Mouse (Mus musculus): ENCODE results near the gene Tgfbr2.

Gene Tgfbr2

DNA sequence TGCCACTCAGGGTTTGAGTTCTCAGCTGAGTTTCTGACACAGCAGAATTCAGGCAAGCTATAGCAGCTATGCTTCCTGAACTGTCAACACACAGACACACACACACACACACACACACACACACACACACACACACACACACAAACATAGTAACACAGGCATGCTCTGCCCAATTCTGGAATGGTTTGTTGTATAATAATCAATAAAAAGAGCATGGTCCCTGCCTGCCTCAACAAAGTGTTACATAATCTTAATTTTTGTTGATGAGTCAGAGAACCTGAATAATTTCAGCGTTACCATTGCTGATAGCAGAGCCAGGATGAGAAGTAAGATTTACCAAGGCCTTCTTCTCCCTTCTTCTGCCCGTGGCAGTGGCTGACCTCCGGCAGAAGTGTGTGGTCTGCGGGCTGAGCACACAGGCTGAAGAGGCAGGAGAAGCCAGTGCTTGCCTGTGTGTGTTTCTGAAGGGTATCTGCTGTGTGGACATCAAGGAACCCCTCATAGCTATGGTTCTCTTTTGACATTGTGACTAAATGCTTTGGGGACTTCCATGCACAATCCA, 18.8 kb upstream of the Tgfbr2 start:
- DNase-seq (ENCODE audit: low read depth, low spot score): no peak

DNA sequence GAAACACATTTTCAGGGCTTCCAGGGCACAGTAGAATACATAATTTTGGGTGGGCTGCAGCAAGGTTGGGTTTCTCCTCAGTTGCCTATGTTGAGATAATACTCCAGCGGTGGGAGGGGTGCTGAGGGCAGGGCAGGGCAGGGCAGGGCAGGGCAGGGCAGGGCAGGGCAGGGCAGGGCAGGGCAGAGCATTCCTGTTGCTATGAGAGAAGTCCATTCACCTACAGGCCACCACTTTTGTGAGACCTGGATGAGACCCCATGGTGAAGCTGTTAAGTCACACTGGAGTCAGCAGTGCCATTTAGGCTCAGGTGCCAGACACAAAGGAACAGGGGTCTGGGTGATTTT, 18.3 kb upstream of the Tgfbr2 start:
- DNase-seq (ENCODE audit: low read depth, low spot score): no peak

DNA sequence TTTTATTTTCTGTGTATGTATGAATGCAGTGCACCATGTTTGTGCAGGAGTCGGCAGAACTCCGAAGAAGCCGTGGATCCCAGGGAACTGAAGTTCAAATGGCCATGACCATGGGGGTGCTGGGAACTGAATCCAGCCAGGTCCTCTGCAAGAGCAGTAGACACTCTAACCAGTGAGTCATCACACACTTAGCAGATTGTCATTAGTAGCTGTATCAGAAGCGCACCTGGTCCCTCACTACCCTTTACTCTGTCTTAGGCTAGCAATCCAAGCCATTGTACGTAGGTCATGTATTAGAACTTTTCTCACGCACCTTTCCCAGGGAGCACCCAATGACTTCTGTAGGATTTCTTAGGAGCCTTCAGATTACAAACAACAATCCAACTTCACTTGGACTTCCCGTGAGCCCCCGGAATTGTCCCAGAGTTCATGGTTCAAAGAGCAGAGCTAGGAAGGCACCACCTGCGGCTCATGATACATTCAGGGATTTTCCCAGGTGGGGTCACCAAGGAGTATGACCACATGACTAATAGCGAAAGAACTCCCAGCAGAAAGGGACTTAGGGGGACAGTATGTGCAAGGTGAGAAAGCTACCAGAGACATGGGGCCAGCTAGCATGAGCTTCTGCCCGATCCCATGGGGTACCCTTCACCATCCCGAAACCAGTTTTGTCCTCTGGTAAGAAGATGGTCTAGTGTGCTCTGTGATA, 17.8 kb upstream of the Tgfbr2 start:
- DNase-seq (ENCODE audit: low read depth, low spot score): no peak

DNA sequence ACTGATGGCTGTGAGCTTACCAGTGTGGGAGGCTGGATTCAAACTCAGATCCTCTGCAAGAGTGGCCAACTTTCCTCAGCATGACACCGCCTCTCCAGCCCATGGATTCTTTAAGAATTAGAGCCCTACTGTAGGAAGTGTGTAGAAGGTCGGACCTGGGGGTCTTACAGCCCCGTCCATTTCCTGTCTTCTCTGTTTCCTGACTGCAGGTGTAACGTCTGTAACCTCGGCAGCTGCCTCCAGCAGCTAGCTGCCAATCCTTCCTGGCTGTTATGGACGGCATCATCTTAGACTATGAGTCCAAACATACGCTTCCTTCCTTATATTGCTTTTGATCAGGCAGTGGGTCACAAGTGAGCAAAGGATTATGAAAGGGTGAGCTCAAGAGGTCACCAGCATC, 17.1 kb upstream of the Tgfbr2 start:
- no peak for DNase-seq (ENCODE audit: low read depth, low spot score)

DNA sequence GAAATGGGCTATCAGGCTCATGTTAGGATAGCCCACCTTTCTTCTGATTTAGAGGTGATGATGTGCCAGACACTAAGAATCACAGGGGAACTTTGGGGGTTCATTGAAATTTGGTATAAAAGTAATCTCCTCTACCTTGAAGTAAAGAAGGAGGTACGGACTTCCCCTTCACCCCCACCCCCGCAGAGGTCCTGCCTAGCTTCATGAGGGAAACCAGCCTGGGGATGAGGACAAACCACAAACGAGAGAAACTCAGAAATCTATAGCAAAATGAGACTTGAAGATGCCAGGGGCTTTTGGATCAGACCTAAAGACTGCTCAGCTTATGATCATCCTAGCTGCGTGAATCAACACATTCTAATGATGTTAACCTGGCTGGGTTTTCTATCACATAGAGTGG, 14.7 kb upstream of the Tgfbr2 start:
- no peak for DNase-seq (ENCODE audit: low read depth, low spot score)

DNA sequence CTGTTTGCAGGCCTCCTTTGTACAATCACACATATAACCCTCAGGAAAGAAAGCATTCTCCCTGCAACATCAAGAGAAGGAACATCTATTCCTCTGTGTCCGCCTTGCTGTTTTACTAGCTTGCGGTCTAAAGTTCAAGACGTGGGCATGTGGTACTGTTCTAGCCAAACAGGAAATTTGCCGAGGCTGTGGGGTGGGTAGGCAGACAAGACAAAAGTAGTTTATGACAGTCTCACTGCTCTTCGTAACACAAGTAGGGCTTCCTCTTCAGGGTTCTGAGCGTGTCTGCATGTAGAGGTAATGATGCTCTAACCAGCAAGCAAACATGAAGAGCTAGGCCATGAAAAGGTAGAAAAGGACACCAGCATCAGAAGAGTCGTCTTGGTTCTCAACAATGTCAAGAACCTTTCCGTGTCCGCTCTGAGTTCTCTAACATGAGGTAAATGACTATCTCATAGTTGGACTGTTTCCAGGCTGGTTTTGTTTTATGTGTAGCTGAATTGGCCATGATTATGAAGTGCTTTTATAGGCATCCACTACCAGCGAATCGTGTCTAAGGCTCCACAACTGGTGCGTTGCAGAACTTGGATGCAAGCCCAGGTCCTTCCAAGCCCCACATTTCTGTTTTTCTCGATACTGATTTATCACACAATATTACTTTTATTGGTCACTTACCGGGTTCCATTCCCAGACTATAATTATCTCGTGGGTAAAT, 13.9 kb upstream of the Tgfbr2 start:
- DNase-seq (ENCODE audit: low read depth, low spot score): no peak

DNA sequence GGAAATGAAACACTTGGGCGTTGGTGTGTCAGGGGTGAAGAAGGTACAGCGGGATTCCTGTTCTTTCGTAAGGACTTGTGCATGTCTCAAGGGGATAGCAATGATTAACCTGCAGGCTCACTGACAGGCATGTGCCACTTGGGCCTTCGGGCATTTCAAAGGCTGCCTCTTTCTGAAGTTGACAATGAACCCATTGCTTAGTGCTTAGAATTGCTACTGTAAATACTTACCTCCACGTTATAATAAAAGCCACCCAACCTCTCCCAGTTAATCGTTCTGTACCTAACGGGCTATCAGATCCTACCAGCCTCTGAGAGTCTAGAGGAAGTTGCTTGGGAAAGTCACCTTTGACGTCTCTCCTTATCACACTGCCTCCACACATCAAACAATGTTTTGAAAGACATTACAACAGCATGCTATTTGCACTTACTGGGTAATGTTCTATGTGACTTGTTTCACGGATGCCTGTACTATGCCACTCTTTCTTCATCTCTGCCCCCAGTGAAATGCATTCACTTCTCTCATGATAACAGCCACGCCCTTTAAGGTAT, 12.1 kb upstream of the Tgfbr2 start:
- no peak for DNase-seq (ENCODE audit: low read depth, low spot score)

DNA sequence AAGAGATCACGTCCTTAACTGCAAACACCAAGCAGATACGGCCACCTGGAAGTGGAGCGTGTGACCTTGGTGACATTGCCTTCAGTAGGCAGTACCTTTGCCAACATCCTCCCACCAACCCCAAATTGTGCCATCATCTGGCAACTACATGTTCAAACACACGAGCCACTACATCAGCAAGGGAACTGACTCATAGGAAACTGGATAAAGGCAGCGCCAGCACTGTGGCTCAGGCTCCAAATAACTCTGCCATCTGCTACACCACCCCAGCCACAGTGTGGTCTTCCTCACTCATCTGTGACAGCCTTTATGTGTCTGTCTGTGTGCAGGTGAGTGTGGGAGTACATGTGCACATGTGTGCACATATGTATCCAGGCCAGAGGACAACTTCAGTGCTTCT, 9.7 kb upstream of the Tgfbr2 start:
- no peak for DNase-seq (ENCODE audit: low read depth, low spot score)

DNA sequence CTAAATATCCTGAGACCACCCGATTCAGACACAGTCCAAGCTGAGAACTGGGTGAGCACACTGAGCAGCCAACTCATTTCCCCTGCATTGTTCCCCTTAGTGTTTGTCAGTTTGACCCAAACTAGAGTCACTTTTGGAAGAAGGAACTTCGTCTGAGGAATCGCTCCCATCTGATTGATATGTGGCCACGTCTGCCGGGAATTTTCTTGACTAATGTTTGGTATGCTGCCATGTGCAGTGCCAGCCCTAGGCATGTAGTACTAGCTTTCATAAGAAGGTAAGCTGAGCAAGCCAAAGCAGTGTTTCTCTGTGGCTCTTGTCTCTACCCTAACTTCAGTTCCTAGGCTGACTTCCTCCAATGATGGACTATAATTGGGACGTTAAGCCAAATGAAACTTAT, 7.9 kb upstream of the Tgfbr2 start:
- DNase-seq (ENCODE audit: low read depth, low spot score): no peak

DNA sequence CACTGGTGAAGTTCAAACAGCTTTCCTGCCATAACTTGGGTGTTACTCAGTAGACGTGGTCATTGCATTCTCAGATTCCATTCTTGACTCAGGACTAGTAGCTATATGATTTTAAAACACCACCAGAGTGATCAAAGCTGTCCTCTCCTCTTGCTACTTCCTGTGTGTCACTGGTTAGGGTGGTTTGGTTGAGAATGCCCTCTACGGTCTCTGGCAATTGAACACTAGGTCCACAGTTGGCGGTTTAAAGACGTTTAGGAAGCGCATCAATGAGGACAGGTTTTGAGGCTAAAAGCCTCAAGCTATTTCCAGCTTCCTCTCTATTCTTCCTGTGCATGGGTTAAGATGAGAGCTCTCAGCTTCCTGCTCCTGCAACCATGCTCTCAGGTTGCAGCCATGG, 6.4 kb upstream of the Tgfbr2 start:
- DNase-seq (ENCODE audit: low read depth, low spot score): no peak

DNA sequence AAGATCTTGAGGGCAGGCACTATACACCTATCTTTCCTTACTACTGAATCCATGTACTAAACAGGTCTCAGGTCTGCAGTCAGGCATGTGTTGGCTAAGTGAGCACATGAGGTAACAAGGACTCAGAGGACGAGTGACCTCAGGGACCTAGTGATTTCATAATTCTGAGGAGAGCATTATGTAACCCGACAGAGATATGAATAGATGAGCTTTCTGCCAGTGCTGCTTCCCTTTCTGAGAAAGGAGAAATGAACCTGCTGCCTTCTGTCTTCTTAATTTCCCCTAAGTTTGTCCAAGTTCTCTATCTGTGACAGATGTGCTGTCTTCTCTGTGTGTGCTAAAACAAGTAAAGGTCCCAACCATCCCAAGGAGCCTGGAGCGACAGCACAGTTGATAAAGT, 3.0 kb upstream of the Tgfbr2 start:
- peak; percentile 93 for DNase-seq (ENCODE audit: low read depth, low spot score)

DNA sequence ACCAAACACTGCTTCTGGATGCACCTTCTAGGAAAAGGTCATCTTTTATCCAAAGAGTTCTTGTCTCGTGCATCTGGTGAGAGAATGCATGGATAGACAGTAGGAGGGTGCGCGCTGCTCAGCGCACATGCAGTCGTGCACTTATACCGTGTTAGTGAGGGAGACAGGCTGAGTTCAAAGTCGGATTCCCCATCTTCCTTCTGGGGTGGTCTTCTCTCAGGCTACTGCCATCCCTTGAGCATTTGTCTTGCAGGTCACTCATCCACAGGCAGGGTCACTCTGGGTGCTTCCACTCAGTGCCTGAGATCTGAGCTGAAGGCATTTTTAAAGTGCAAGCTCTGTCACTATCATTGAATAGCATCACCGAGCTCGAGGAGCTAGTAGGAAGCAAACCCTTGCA, 1.9 kb upstream of the Tgfbr2 start:
- DNase-seq (ENCODE audit: low read depth, low spot score): no peak

DNA sequence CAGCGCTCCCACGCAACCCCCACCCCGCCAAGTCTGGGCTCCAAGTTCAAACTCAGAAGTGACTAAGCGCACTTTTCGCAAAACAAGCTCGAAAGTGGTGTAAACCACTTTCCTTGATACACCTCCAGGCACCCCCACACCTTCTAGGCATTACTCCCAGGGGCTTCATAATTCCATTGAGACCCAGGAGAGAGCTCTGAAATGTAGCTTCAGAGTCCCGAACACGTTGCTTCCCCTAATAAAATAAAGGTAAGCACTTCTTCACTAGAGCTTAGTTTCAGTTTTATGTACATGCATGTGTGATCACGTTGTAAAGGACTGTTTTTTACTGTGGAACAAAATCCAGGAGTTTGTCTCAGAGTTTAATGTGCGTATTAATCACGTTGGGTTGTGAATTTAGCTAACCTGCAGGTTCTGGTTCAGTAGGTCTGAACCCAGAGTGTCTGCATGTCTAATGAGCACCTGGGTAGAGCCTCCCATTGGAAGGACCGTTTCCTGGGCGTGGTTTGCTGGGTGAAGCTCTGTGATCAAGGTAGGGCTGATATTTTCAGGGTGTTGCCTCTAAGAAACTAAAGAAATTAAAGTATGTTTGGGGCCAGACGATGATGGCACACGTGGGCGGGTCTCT, 442 bp upstream of the Tgfbr2 start:
- DNase-seq (ENCODE audit: low read depth, low spot score): peak; percentile 59

DNA sequence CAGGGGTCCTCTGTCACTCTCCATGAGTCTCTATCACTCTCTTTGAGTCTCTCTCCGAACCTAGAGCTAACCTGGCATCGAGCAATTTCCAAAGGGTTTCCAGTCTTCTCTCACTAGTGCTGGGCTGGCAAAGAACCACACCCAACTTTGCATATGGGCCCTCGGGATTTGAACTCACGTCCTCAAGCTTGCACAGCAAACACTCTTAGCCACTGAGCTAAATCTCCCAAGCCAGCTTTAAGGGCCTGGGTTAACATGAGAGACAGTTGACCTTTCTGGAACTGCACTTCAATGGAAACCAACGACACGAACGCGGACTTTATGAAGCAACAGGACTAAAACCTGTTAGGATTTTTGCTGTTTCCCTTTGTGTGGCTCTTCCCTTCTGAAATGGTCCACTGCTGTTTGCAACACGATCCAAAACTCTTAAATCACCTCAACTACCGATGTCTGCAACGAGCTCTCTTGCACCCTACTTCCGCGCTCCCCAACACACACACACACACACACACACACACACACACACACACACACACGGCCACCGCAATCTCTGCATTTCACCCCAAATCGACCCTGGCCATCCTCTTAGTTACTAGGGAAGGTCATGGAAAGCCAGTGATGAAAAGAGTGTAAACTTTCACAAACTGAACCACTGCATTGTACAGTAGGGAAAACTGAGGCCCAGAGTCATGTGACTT, 1.5 kb downstream of the Tgfbr2 start:
- DNase-seq (ENCODE audit: low read depth, low spot score): no peak

DNA sequence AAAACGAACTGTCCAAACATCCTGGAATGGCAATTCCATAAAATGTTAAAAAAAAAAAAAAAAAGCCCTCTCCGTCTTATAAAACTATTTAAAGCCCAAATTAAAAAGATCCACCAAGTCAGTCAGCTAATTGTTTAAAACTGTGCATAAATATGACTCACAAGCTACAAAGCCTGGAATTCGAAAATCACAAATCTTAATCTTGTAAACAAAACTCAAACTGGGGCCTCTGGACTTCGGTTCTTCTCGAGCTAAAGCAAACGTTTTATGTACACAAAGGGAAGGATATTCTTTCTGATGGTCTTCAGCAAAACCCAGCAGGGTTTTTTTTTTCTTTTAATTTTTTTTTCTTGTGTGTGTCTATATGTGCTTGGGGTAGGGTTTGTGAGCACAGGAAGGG, 2.1 kb downstream of the Tgfbr2 start:
- DNase-seq (ENCODE audit: low read depth, low spot score): no peak

DNA sequence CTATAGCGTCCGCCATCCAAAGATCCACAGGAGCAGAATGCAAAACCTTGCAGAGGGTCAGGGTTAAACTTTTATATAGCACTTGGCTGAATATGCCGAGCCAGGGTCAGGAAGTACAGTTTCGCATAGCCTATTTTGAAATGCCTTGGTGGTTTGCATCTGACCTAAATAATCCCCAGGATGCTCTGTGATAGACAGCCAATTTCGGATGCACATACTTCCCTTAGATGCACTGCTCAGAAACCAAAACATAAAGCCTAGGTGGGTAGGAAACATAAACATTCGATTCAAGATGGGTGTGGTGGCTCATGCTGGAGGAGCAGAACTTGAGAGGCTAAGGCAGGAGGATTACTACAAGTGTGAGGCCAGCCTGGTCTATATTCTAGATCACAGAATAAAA, 6.1 kb downstream of the Tgfbr2 start:
- no peak for DNase-seq (ENCODE audit: low read depth, low spot score)

DNA sequence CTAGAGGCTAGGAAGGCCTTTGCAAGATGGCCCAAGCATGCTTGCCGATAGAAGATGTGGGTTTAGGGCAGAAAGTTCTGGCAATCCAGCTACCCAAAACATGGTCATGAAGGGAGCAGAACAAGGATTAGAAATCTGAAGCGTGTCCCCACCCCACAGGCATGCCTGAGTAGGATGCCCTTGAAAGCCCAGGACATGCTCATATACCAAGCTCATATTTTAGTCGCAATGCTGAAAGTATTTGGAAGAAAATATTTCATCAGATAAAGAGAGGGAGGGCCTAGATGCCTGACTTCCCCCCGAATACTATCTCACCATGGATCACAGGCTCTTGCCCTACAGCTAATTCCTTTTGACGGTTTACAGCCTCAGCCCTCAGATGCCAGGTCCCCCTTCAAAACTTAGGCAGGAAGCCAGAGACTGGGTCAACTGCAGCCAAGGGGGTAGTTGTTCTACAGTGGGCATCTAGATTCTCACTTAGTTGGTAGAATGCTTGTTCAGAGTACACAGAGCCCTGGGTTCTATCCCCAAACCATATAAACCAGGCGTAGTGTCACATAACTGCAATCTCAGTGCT, 7.8 kb downstream of the Tgfbr2 start:
- DNase-seq (ENCODE audit: low read depth, low spot score): no peak

DNA sequence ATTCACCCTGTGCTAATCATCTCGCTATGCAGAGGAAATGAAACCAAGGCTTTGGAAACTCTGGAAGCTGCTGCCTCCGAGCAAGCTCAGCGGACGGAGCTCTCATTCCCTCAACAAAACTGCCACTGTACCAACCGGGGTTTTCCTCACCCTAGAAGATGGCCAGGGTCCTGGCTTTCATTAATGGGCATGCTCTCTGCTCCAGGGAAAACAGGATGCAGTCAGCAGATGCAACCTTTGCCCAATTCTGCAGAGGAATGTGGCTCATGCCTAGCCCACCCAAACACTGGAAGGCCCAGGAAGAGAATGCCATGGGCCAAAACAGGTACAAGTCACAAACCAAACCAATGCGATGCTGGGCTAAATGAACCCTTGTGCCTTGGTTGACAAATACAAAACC, 8.8 kb downstream of the Tgfbr2 start:
- DNase-seq (ENCODE audit: low read depth, low spot score): no peak

DNA sequence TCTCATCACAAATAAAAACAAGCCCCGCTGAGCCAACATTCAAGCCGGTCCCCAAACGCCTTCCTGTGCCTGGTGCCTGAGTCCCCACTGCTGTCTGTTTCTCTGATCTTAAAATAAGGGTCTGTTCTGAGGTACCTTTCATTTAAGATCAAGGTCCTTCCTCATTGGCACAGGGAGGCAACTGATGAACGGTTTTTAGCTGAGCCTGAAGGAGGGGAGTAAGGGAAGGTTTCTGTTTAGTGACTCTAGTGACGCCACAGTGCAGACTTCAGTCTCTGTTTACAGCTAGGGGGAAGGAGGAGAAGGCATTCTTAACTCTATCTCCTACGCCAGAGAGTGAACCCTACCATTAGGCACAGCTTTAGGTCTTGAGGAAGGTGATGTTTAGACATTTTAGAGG, 11.3 kb downstream of the Tgfbr2 start:
- DNase-seq (ENCODE audit: low read depth, low spot score): no peak

DNA sequence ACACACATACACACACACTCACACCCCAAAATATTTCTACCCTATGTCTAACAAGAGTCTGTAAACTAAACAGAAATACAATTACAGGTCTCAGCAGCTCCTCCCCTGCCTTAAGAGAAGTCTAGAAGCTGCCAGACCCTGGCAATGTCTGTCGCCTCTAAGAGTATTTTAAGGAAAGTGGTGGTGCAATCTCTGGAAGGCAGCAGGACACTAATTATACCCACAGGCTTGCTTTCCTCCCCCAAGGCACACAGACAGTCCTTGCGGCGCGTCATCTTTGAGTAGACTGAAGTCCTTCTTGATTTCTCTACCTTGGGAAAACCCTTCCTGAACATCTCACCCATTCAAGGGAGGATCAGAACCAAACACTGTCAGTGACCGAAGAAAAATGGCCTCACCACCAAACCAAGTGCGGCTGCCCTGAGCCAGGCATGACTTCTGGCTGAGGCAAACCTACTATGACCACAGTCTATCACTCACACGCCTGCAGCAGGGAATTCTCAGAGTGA, 12.2 kb downstream of the Tgfbr2 start:
- peak; percentile 72 for DNase-seq (ENCODE audit: low read depth, low spot score)

DNA sequence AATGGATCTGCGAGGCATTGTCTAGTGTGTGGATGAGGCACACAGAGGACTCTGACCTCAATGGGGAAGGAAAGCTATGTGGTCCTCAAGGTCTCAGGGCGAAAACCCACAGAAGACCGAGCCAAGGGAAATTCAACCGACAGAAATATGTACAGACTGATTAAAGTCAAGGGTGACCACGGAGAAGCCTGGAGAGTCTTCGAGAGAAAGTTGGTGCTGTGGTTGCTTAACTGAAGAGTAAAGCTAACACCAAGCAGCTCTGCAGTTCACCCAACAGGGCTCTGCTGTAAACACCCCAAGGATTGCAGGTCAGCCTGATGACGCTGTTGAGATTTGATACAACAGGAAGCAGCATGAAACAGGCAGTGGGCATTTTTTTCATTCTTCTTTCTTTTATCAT, 14.3 kb downstream of the Tgfbr2 start:
- no peak for DNase-seq (ENCODE audit: low read depth, low spot score)
